Mouse (Mus musculus) midbrain, embryonic 10.5 days (tissue): ENCODE results near the gene Ubash3b. TPM values are rescaled to one million over a fixed set of nuclear protein-coding genes. Genes with fewer than 3 reads are reported as not detected.

Experiments
- DNase-seq: peaks from one replicate; pipeline ENCODE4 v3.0.0-alpha.2; 2017; ENCODE audit warnings: low spot score
- H3K27ac ChIP-seq: fragments of 300-500 bp; sonication (generic); replicated peaks from 2 replicates; pipeline ENCODE4 v1.5.1; 2016; ENCODE audit warnings: mild to moderate bottlenecking
- H3K27me3 ChIP-seq: fragments of 300-500 bp; sonication (generic); 2 replicates; pipeline ENCODE4 v1.6.1; 2016; ENCODE audit warnings: low read depth, mild to moderate bottlenecking; ENCODE audit not compliant: poor library complexity, severe bottlenecking
- H3K36me3 ChIP-seq: fragments of 300-500 bp; sonication (generic); 2 replicates; pipeline ENCODE4 v1.6.1; 2016; ENCODE audit warnings: mild to moderate bottlenecking, moderate library complexity
- H3K4me1 ChIP-seq: fragments of 300-500 bp; sonication (generic); 2 replicates; pipeline ENCODE4 v1.6.1; 2016
- H3K4me3 ChIP-seq: fragments of 300-500 bp; sonication (generic); 2 replicates; pipeline ENCODE4 v1.5.1; 2016; ENCODE audit warnings: mild to moderate bottlenecking, moderate library complexity
- H3K9me3 ChIP-seq: fragments of 300-500 bp; sonication (generic); replicated peaks from 2 replicates; pipeline ENCODE4 v1.6.1; 2016; ENCODE audit warnings: mild to moderate bottlenecking
- WGBS: fragments of 180-500 bp; shearing (Covaris S2); methylation state at CpG from one replicate; pipeline ENCODE4 v1.1.7; 2016; 5-methylcytosine and 5-hydroxymethylcytosine counted together
- polyA plus RNA-seq: library from polyadenylated mRNA; unstranded; fragments of >200 nt; fragmentation: Nextera tagmentation; extraction: Ambion mirVana; gene quantifications from 2 replicates; pipeline ENCODE4 v1.2.1, GENCODE M21; 2016

Gene Ubash3b
- polyA plus RNA-seq, 1 experiment from 2014 or later: 5.8 TPM

DNA sequence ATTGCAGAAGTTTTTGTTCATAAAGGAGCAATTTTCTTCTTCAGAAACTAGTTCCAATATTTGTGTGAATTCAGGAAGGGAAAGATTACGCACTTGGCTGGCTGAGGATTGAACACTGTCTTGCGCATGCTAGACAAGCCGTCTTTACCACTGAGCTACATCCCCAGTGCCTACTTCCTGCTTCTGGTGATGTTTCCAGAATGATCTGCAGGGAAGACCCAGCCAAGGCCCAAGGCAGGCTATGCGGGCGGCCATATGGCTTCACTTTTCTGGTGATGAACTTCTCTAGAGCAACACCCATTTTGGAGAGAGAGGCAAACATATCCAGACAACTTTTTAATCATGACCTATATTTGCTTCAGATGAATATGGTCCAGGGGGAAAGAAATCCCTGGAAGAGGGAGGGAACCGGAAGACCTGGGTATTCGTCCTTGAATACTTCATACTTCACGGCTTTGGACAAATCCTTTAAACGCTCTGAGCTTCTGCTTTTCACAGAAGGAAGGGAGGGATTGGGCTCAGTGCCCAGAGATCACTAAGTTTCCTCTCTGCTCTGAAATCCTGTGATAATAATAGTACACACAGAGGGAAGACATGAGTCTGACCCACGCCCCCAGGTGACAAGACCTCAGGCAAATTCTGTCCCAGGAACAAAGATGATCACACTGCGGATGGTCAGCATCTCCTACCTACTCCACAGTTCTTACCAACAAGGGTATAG is 38.9 kb downstream of the Ubash3b start:
- DNase-seq: no peak

DNA sequence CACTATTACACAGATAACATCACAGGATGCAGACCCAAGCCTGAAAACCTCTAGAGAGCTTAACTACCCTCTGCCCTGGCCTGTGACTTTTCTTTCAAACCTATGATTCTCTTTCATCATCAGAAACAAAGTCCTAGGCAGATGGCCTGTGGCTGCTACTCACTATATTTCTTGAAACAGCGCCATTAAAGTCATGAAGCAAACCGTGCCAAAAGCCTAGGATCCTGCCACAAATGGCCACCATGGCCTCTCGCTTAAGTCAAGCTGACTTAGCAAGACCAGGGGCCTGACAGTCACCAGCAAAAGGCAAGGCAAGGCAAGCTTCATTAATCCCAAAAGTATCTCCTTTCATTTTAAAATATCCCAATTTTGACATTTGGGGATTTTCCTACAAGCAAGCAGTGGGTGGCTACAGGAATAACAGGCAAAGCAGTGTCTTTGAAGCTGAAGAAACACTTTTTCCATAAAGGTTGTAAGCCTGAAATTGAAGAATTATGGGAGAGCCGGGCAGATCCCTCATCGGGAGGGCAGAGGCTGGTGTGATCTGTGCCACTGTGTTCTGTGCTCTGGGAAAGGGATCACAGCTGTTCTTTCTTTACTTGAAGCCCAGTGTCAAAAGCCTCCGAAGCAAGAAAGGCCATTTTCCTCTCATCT is 39.7 kb downstream of the Ubash3b start:
- Histone ChIP-seq H3K4me1 (peaks cover 3% of the 10 kb centered on the region), H3K9me3 (no peaks in the 10 kb centered on the region), H3K27me3 (no peaks in the 10 kb centered on the region), H3K36me3 (no peaks in the 10 kb centered on the region), H3K27ac (no peak overlapping the region), H3K4me3 (no peak overlapping the region)
- DNase-seq: no peak
- WGBS: 87% methylated on average over 6 of the region's 6 CpGs

More for the DNA sequence above, 38.9 kb downstream of the Ubash3b start:
- Histone ChIP-seq H3K27ac (no peak overlapping the region), H3K4me1 (peaks cover 3% of the 10 kb centered on the region), H3K36me3 (no peaks in the 10 kb centered on the region), H3K4me3 (no peak overlapping the region), H3K27me3 (no peaks in the 10 kb centered on the region), H3K9me3 (no peaks in the 10 kb centered on the region)
- WGBS: 93% methylated on average over 11 of the region's 11 CpGs

GRCm38 (mm10) chr9:41119958-41120357 is 41.5 kb downstream of the Ubash3b start:
- H3K9me3 ChIP-seq: no peaks in the 10 kb centered on the region
- no peaks in the 10 kb centered on the region for H3K27me3 ChIP-seq
- no peak for DNase-seq
- WGBS: 79% methylated on average over 6 of the region's 6 CpGs
- H3K36me3 ChIP-seq: no peaks in the 10 kb centered on the region
- H3K27ac ChIP-seq: no peak overlapping the region
- no peak overlapping the region for H3K4me3 ChIP-seq
- H3K4me1 ChIP-seq: peaks cover 3% of the 10 kb centered on the region

GRCm38 (mm10) chr9:41118065-41118464 is 43.4 kb downstream of the Ubash3b start:
- Histone ChIP-seq H3K4me3 (no peak overlapping the region), H3K27me3 (no peaks in the 10 kb centered on the region), H3K27ac (no peak overlapping the region; the same call in 1 of the 2 replicates), H3K9me3 (no peaks in the 10 kb centered on the region), H3K36me3 (no peaks in the 10 kb centered on the region), H3K4me1 (peaks cover 3% of the 10 kb centered on the region)
- 77% methylated on average over 7 of the region's 7 CpGs for WGBS
- DNase-seq: no peak

GRCm38 (mm10) chr9:41116126-41116525 is 45.4 kb downstream of the Ubash3b start:
- Histone ChIP-seq H3K4me3 (no peak overlapping the region), H3K27ac (no peak overlapping the region), H3K4me1 (peaks cover 3% of the 10 kb centered on the region), H3K27me3 (no peaks in the 10 kb centered on the region), H3K36me3 (no peaks in the 10 kb centered on the region), H3K9me3 (no peaks in the 10 kb centered on the region)
- WGBS: 88% methylated on average over 12 of the region's 12 CpGs
- no peak for DNase-seq

- H3K9me3 ChIP-seq: no peaks in the 10 kb centered on the region
- DNase-seq: no peak
- no peaks in the 10 kb centered on the region for H3K27me3 ChIP-seq
- H3K36me3 ChIP-seq: no peaks in the 10 kb centered on the region
- H3K27ac ChIP-seq: no peak overlapping the region
- H3K4me3 ChIP-seq: no peak overlapping the region
- peaks cover 3% of the 10 kb centered on the region for H3K4me1 ChIP-seq
- 86% methylated on average over 9 of the region's 9 CpGs for WGBS
Measured at GRCm38 (mm10) chr9:41114367-41114766, 47.1 kb downstream of the Ubash3b start.

- no peak overlapping the region for H3K4me3 ChIP-seq
- peaks cover 11% of the 10 kb centered on the region for H3K4me1 ChIP-seq
- WGBS: 90% methylated on average over 7 of the region's 7 CpGs
- H3K27ac ChIP-seq: no peak overlapping the region
- no peak for DNase-seq
- no peaks in the 10 kb centered on the region for H3K9me3 ChIP-seq
- no peaks in the 10 kb centered on the region for H3K36me3 ChIP-seq
- no peaks in the 10 kb centered on the region for H3K27me3 ChIP-seq
Measured at GRCm38 (mm10) chr9:41109749-41110148, 51.7 kb downstream of the Ubash3b start.

GRCm38 (mm10) chr9:41108324-41109180 is 52.9 kb downstream of the Ubash3b start:
- H3K4me1 ChIP-seq: peaks cover 11% of the 10 kb centered on the region
- no peak for DNase-seq
- H3K36me3 ChIP-seq: no peaks in the 10 kb centered on the region
- no peaks in the 10 kb centered on the region for H3K27me3 ChIP-seq
- H3K9me3 ChIP-seq: no peaks in the 10 kb centered on the region
- no peak overlapping the region for H3K27ac ChIP-seq
- no peak overlapping the region for H3K4me3 ChIP-seq
- WGBS: 90% methylated on average over 14 of the region's 14 CpGs

GRCm38 (mm10) chr9:41105201-41105643 is 56.3 kb downstream of the Ubash3b start:
- DNase-seq: no peak
- Histone ChIP-seq H3K4me1 (peaks cover 12% of the 10 kb centered on the region), H3K27ac (no peak overlapping the region), H3K27me3 (no peaks in the 10 kb centered on the region), H3K4me3 (no peak overlapping the region), H3K36me3 (no peaks in the 10 kb centered on the region), H3K9me3 (no peaks in the 10 kb centered on the region)
- 52% methylated on average over 7 of the region's 7 CpGs for WGBS

DNA sequence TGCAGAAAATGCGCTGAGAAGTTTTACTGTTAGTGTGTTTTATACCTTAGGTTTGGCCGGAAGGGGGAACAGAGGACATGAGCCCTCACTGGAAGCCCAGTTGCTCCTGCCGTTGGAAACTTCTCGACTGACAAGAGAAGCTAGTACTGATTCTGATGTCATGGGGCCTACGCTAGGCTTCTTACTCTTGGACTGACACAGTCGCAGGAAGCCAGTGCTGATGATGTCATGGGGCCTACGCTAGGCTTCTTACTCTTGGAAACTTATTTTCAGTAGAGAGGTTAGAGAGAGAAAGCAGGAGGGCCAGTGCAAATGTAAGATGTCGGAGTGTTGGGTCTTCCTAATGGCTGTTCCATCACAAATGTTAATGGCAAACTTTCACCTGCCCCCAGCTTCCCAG is 57.8 kb downstream of the Ubash3b start:
- no peaks in the 10 kb centered on the region for H3K36me3 ChIP-seq
- no peak for DNase-seq
- WGBS: 94% methylated on average over 8 of the region's 8 CpGs
- no peaks in the 10 kb centered on the region for H3K9me3 ChIP-seq
- peaks cover 24% of the 10 kb centered on the region for H3K4me1 ChIP-seq
- no peak overlapping the region for H3K4me3 ChIP-seq
- H3K27me3 ChIP-seq: no peaks in the 10 kb centered on the region
- no peak overlapping the region for H3K27ac ChIP-seq

DNA sequence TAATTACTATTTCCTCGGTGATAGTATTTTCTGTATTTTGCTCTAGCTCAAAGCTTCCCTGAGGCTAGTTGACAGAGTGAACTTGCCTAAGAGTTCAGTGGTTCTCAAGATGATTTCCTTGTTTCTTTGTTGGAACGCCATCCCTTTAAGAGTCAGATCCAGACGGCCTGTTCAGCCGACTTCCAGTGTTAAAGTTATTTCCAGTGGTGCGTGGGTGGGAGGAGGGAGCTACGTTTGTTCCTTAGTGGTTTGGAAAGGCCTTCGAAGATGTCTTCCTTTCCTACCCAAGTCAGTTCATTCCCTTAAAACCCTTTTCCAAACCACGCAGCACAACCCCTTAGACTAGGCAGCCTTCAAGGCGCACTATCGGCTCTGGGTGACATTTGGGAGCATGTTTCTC is 58.9 kb downstream of the Ubash3b start:
- H3K27me3 ChIP-seq: no peaks in the 10 kb centered on the region
- H3K4me3 ChIP-seq: no peak overlapping the region
- H3K9me3 ChIP-seq: no peaks in the 10 kb centered on the region
- no peak overlapping the region for H3K27ac ChIP-seq
- H3K4me1 ChIP-seq: peaks cover 24% of the 10 kb centered on the region
- DNase-seq: no peak
- 87% methylated on average over 10 of the region's 10 CpGs for WGBS
- H3K36me3 ChIP-seq: no peaks in the 10 kb centered on the region

- Histone ChIP-seq H3K27ac (0 out of 2 replicates have a peak overlapping the region, but pooled peaks have one; percentile 33), H3K4me1 (peaks cover 14% of the 10 kb centered on the region), H3K4me3 (no peak overlapping the region), H3K9me3 (no peaks in the 10 kb centered on the region), H3K27me3 (no peaks in the 10 kb centered on the region), H3K36me3 (no peaks in the 10 kb centered on the region)
- WGBS: 85% methylated on average over 8 of the region's 8 CpGs
- no peak for DNase-seq
Measured at GRCm38 (mm10) chr9:41099897-41100296, 61.6 kb downstream of the Ubash3b start.
